Mouse (Mus musculus): ENCODE measurements around the gene Map7. TPM values are rescaled to one million over a fixed set of nuclear protein-coding genes. Genes with fewer than 3 reads are reported as not detected.

Gene Map7
- polyA plus RNA-seq, 1 experiment from 2014 or later = 8.2 TPM

- no peak overlapping the region for H3K9ac ChIP-seq
- H3K4me1 ChIP-seq = peaks cover 19% of the 10 kb centered on the region
- H3K27me3 ChIP-seq = no peaks in the 10 kb centered on the region
- H3K27ac ChIP-seq = no peak overlapping the region
- H3K4me3 ChIP-seq (replicated peaks) = no peak overlapping the region
- H3K4me2 ChIP-seq = no peak overlapping the region
- 65% methylated on average over 2 of the region's 2 CpGs for WGBS
- no peaks in the 10 kb centered on the region for H3K9me3 ChIP-seq
- ATAC-seq (ENCODE audit: low FRiP score) = no peak
- peaks cover 20% of the 10 kb centered on the region for H3K36me3 ChIP-seq (replicated peaks)
Measured at GRCm38 (mm10) chr10:20314797-20315196, 166.5 kb downstream of the Map7 start.

- H3K4me3 ChIP-seq (replicated peaks) = no peak overlapping the region
- no peaks in the 10 kb centered on the region for H3K9me3 ChIP-seq
- H3K36me3 ChIP-seq (replicated peaks) = peaks cover 33% of the 10 kb centered on the region
- no peak overlapping the region for H3K4me2 ChIP-seq
- H3K27me3 ChIP-seq = no peaks in the 10 kb centered on the region
- no peak overlapping the region for H3K9ac ChIP-seq
- WGBS = 92% methylated on average over 5 of the region's 5 CpGs
- no peak for ATAC-seq (ENCODE audit: low FRiP score)
- H3K27ac ChIP-seq = no peak overlapping the region
- peaks cover 8% of the 10 kb centered on the region for H3K4me1 ChIP-seq
Measured at GRCm38 (mm10) chr10:20317466-20317865, 169.2 kb downstream of the Map7 start.

- no peaks in the 10 kb centered on the region for H3K9me3 ChIP-seq
- H3K27me3 ChIP-seq = no peaks in the 10 kb centered on the region
- no peaks in the 10 kb centered on the region for H3K4me1 ChIP-seq
- no peak overlapping the region for H3K4me3 ChIP-seq (replicated peaks)
- peaks cover 71% of the 10 kb centered on the region for H3K36me3 ChIP-seq (replicated peaks)
- H3K9ac ChIP-seq = no peak overlapping the region
- no peak for ATAC-seq (ENCODE audit: low FRiP score)
- H3K4me2 ChIP-seq = no peak overlapping the region
- no peak overlapping the region for H3K27ac ChIP-seq
Measured at GRCm38 (mm10) chr10:20326226-20326625, 178.0 kb downstream of the Map7 start.

Small RNA genes within 50 kb of the gene (microRNA-seq; reads per million reads assigned to microRNA genes)
- not detected for gene Mir6413

Other genes with a start within 250 kb of the Map7 start
- gene Pex7, start 240.8 kb upstream of the Map7 start, polyA plus RNA-seq (2016; fragmentation: Nextera tagmentation; extraction: Ambion mirVana) = 25.4 and 26.0 TPM in 2 replicates
- 0.35 and 0.64 TPM in 2 replicates for gene Map3k5, start 214.0 kb upstream of the Map7 start, polyA plus RNA-seq (2016; fragmentation: Nextera tagmentation; extraction: Ambion mirVana)
- gene Bclaf1, start 164.0 kb downstream of the Map7 start, polyA plus RNA-seq (2016; fragmentation: Nextera tagmentation; extraction: Ambion mirVana) = 178 and 187 TPM in 2 replicates
- gene Mtfr2, start 199.3 kb downstream of the Map7 start, polyA plus RNA-seq (2016; fragmentation: Nextera tagmentation; extraction: Ambion mirVana) = 2.4 and 3.6 TPM in 2 replicates